Mouse (Mus musculus): ENCODE data around the gene Eya4. TPM values are rescaled to one million over a fixed set of nuclear protein-coding genes. Genes with fewer than 3 reads are reported as not detected.

Eya4 gene
- total and polyA plus RNA-seq, 2 experiments from 2014 or later = 0.48 to 0.95 TPM

GRCm38 (mm10) chr10:23292495-23292894, 58.1 kb downstream of the Eya4 start:
- H3K4me3 ChIP-seq (ENCODE audit: low read depth, low read length) = no peak overlapping the region
- ATAC-seq (no peak), DNase-seq (peak; percentile 4)
- no peak for TF ChIP-seq CTCF (IDR thresholded peaks at IDR 0.05; ENCODE audit: low read depth)
- no peaks in the 10 kb centered on the region for H3K36me3 ChIP-seq (ENCODE audit: insufficient read depth)
- WGBS = 76% methylated on average over 7 of the region's 7 CpGs
- H3K9ac ChIP-seq = no peak overlapping the region
- H3K27ac ChIP-seq (ENCODE audit: low read depth, low read length) = no peak overlapping the region
- no peaks in the 10 kb centered on the region for H3K4me1 ChIP-seq (ENCODE audit: insufficient read depth)
- H3K27me3 ChIP-seq (ENCODE audit: insufficient read depth, low read length) = no peaks in the 10 kb centered on the region
- no peaks in the 10 kb centered on the region for H3K9me3 ChIP-seq (ENCODE audit: low read length)
- H3K4me2 ChIP-seq (ENCODE audit: low read depth) = no peak overlapping the region

GRCm38 (mm10) chr10:23277371-23277770, 73.2 kb downstream of the Eya4 start:
- DNase-seq = no peak
- WGBS = 95% methylated on average over 3 of the region's 3 CpGs

GRCm38 (mm10) chr10:23271050-23271621, 79.5 kb downstream of the Eya4 start:
- Histone ChIP-seq H3K9ac (no peak overlapping the region), H3K9me3 (ENCODE audit: low read length) (no peaks in the 10 kb centered on the region), H3K27me3 (ENCODE audit: insufficient read depth, low read length) (no peaks in the 10 kb centered on the region), H3K4me1 (ENCODE audit: insufficient read depth) (no peaks in the 10 kb centered on the region), H3K36me3 (ENCODE audit: insufficient read depth) (no peaks in the 10 kb centered on the region), H3K4me3 (ENCODE audit: low read depth, low read length) (no peak overlapping the region), H3K4me2 (ENCODE audit: low read depth) (no peak overlapping the region), H3K27ac (ENCODE audit: low read depth, low read length) (no peak overlapping the region)
- no peak for DNase-seq
- ATAC-seq = no peak
- no peak for TF ChIP-seq CTCF (IDR thresholded peaks at IDR 0.05; ENCODE audit: low read depth)
- WGBS = 40% methylated on average over 9 of the region's 9 CpGs

More at GRCm38 (mm10) chr10:23277371-23277770, 73.2 kb downstream of the Eya4 start:
- Histone ChIP-seq H3K36me3 (ENCODE audit: insufficient read depth) (no peaks in the 10 kb centered on the region), H3K9me3 (ENCODE audit: low read length) (no peaks in the 10 kb centered on the region), H3K4me2 (ENCODE audit: low read depth) (no peak overlapping the region), H3K4me1 (ENCODE audit: insufficient read depth) (no peaks in the 10 kb centered on the region), H3K27me3 (ENCODE audit: insufficient read depth, low read length) (no peaks in the 10 kb centered on the region), H3K9ac (no peak overlapping the region), H3K4me3 (ENCODE audit: low read depth, low read length) (no peak overlapping the region), H3K27ac (ENCODE audit: low read depth, low read length) (no peak overlapping the region)
- TF ChIP-seq CTCF (IDR thresholded peaks at IDR 0.05; ENCODE audit: low read depth) = no peak
- no peak for ATAC-seq

DNA sequence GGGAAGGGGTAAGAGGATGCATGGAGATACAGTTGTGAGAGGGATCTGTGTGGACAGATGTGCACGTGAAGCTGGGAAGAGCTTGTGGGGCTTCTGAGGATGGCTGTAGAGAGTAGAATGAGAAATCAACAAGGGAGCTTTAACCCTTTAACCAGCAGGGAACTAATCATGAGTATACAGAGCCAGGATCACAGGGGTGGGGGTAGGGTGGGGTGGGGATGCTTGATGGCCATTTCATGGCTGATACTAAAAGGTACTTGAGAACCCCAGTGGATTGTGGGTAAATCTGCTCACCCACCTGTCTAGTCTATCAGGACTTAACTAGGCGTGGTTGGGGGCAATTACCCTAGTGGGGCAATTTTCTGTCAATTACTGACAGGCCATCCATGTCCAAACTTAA, 80.1 kb downstream of the Eya4 start:
- Histone ChIP-seq H3K4me1 (ENCODE audit: insufficient read depth) (no peaks in the 10 kb centered on the region), H3K27me3 (ENCODE audit: insufficient read depth, low read length) (no peaks in the 10 kb centered on the region), H3K36me3 (ENCODE audit: insufficient read depth) (no peaks in the 10 kb centered on the region), H3K9ac (no peak overlapping the region), H3K4me2 (ENCODE audit: low read depth) (no peak overlapping the region), H3K4me3 (ENCODE audit: low read depth, low read length) (no peak overlapping the region), H3K27ac (ENCODE audit: low read depth, low read length) (no peak overlapping the region), H3K9me3 (ENCODE audit: low read length) (no peaks in the 10 kb centered on the region)
- no peak for DNase-seq
- 85% methylated on average over 2 of the region's 2 CpGs for WGBS
- no peak for ATAC-seq
- TF ChIP-seq CTCF (IDR thresholded peaks at IDR 0.05; ENCODE audit: low read depth) = no peak

DNA sequence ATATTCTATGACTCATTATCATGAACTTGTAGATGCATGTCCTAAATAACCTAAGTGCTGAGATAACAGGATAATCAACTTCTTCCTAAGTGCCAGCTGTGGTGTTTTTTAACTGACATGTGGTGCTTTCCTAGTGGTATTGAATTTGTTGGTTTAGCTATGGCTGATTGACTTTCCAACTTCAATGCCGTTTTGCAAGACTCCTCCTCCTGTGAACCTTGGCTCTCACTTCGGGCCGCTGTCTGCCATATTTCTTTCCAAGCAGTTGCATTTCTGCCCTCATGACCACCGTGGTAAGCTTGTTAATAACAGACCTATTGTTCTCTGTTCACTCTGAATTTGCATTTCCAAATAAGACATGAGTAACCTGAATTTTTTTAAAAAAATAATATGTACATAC, 98.4 kb downstream of the Eya4 start:
- DNase-seq = no peak
- no peak for ATAC-seq
- no peak overlapping the region for H3K4me3 ChIP-seq (ENCODE audit: low read depth, low read length)
- no peaks in the 10 kb centered on the region for H3K36me3 ChIP-seq (ENCODE audit: insufficient read depth)
- H3K9ac ChIP-seq = no peak overlapping the region
- no peaks in the 10 kb centered on the region for H3K4me1 ChIP-seq (ENCODE audit: insufficient read depth)
- no peaks in the 10 kb centered on the region for H3K9me3 ChIP-seq (ENCODE audit: low read length)
- no peak overlapping the region for H3K27ac ChIP-seq (ENCODE audit: low read depth, low read length)
- H3K4me2 ChIP-seq (ENCODE audit: low read depth) = no peak overlapping the region
- WGBS = 72% methylated on average over 4 of the region's 4 CpGs
- no peaks in the 10 kb centered on the region for H3K27me3 ChIP-seq (ENCODE audit: insufficient read depth, low read length)
- no peak for TF ChIP-seq CTCF (IDR thresholded peaks at IDR 0.05; ENCODE audit: low read depth)

DNA sequence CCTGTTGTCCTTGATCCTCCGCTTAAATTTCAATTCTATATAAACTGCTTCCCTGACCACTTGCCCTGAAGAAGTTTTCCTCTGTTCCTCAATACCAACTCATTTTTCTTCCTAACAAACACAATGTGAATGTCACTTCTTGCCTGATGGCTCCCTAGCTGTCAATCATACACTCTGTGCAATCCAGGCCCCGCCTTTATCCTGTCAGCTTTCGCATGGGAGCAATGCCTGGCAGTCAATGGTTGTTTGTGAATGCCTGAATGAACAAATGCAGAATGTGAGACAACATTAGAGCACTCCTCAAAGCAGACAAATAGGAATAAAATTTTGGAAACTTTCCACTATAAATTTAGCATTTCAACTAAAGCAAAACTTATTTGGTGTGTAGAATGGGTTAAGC, 104.1 kb downstream of the Eya4 start:
- no peaks in the 10 kb centered on the region for H3K9me3 ChIP-seq (ENCODE audit: low read length)
- no peak for TF ChIP-seq CTCF (IDR thresholded peaks at IDR 0.05; ENCODE audit: low read depth)
- no peak overlapping the region for H3K27ac ChIP-seq (ENCODE audit: low read depth, low read length)
- DNase-seq (no peak), ATAC-seq (peak; percentile 62; the same call in 1 of the 2 replicates)
- no peaks in the 10 kb centered on the region for H3K4me1 ChIP-seq (ENCODE audit: insufficient read depth)
- no peaks in the 10 kb centered on the region for H3K27me3 ChIP-seq (ENCODE audit: insufficient read depth, low read length)
- H3K9ac ChIP-seq = no peak overlapping the region
- no peak overlapping the region for H3K4me2 ChIP-seq (ENCODE audit: low read depth)
- H3K36me3 ChIP-seq (ENCODE audit: insufficient read depth) = no peaks in the 10 kb centered on the region
- H3K4me3 ChIP-seq (ENCODE audit: low read depth, low read length) = no peak overlapping the region
- WGBS = 54% methylated on average over 3 of the region's 3 CpGs

GRCm38 (mm10) chr10:23236918-23237317, 113.7 kb downstream of the Eya4 start:
- WGBS = 77% methylated on average over 11 of the region's 11 CpGs
- ATAC-seq = no peak
- no peaks in the 10 kb centered on the region for H3K27me3 ChIP-seq (ENCODE audit: insufficient read depth, low read length)
- no peak overlapping the region for H3K4me3 ChIP-seq (ENCODE audit: low read depth, low read length)
- no peak for TF ChIP-seq CTCF (IDR thresholded peaks at IDR 0.05; ENCODE audit: low read depth)
- no peaks in the 10 kb centered on the region for H3K36me3 ChIP-seq (ENCODE audit: insufficient read depth)
- no peak overlapping the region for H3K27ac ChIP-seq (ENCODE audit: low read depth, low read length)
- H3K4me1 ChIP-seq (ENCODE audit: insufficient read depth) = no peaks in the 10 kb centered on the region
- H3K9ac ChIP-seq = no peak overlapping the region
- no peak overlapping the region for H3K4me2 ChIP-seq (ENCODE audit: low read depth)
- DNase-seq = no peak
- no peaks in the 10 kb centered on the region for H3K9me3 ChIP-seq (ENCODE audit: low read length)

All from forebrain, postnatal 0 days (tissue).